Mouse (Mus musculus) lung, embryonic 14.5 days (tissue): Measurements from ENCODE around the gene Krt25. TPM values are rescaled to one million over a fixed set of nuclear protein-coding genes. Genes with fewer than 3 reads are reported as not detected.

Source experiments
- ATAC-seq: fragments of 200-750 bp; cut with Nextera tagmentation; 2 replicates; pipeline ENCODE4 v1.8.0; 2017; ENCODE audit warnings: mild to moderate bottlenecking, moderate TSS enrichment, moderate library complexity; ENCODE audit not compliant: insufficient read depth
- DNase-seq: peaks from one replicate; pipeline ENCODE4 v3.0.0-alpha.2; 2015
- H3K27ac ChIP-seq: fragments of 300-500 bp; sonication (generic); 2 replicates; pipeline ENCODE4 v1.5.1; 2014; ENCODE audit warnings: low read depth, mild to moderate bottlenecking, moderate library complexity
- H3K27me3 ChIP-seq: fragments of 300-500 bp; sonication (generic); 2 replicates; pipeline ENCODE4 v1.6.1; 2014; ENCODE audit warnings: low read length, control low read depth; ENCODE audit not compliant: insufficient read depth
- H3K36me3 ChIP-seq: fragments of 300-500 bp; sonication (generic); 2 replicates; pipeline ENCODE4 v1.6.1; 2014; ENCODE audit warnings: control low read depth; ENCODE audit not compliant: insufficient read depth
- H3K4me1 ChIP-seq: fragments of 300-500 bp; sonication (generic); 2 replicates; pipeline ENCODE4 v1.6.1; 2014; ENCODE audit warnings: antibody characterized with exemption, control low read depth; ENCODE audit not compliant: insufficient read depth
- H3K4me2 ChIP-seq: fragments of 300-500 bp; sonication (generic); 2 replicates; pipeline ENCODE4 v1.6.1; 2014; ENCODE audit warnings: mild to moderate bottlenecking
- H3K4me3 ChIP-seq: fragments of 300-500 bp; sonication (generic); 2 replicates; pipeline ENCODE4 v1.5.1; 2014; ENCODE audit warnings: low read depth, low read length
- H3K9ac ChIP-seq: fragments of 300-500 bp; sonication (generic); 2 replicates; pipeline ENCODE4 v1.6.1; 2014
- H3K9me3 ChIP-seq: fragments of 300-500 bp; sonication (generic); 2 replicates; pipeline ENCODE4 v1.6.1; 2016; ENCODE audit warnings: low read depth, low read length, control low read depth
- CTCF ChIP-seq: IDR thresholded peaks from 2 replicates; pipeline ENCODE4 v1.5.1; 2016; ENCODE audit warnings: antibody characterized with exemption, low read depth
- WGBS: fragments of 180-500 bp; shearing (Covaris S2); extraction: QIAGEN DNeasy Blood & Tissue Kit; methylation state at CpG from one replicate; pipeline ENCODE4 v1.1.7; 2014; 5-methylcytosine and 5-hydroxymethylcytosine counted together
- polyA plus RNA-seq: library from polyadenylated mRNA; unstranded; fragments of >200 nt; fragmentation: Nextera tagmentation; extraction: Ambion mirVana; gene quantifications from 2 replicates; pipeline ENCODE4 v1.2.1, GENCODE M21; 2014

Gene Krt25
- polyA plus RNA-seq, 1 experiment from 2014 or later: not detected

DNA sequence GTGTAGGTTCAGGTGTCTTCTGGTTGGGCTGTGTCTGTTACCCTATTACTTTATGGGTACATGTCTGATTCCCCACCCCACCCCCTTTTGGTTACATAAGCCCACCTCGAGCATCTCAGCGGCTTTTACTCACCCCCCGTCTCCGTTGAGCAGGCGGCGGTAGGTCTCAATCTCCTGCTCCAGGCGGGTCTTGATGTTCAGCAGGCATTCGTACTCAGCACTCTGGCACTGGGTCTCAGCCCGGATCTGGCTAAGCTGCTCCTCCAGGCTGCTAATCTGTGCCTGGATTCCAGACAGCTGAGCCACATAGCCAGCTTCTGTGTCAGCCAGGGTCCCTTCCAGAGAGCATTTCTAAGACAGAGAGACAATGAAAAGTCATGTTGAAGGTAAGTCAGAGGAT is 41.6 kb downstream of the Krt25 start:
- H3K4me3 ChIP-seq: no peak overlapping the region
- ATAC-seq (no peak), DNase-seq (no peak)
- no peak overlapping the region for H3K4me2 ChIP-seq
- 69% methylated on average over 9 of the region's 9 CpGs for WGBS
- no peaks in the 10 kb centered on the region for H3K36me3 ChIP-seq
- no peak overlapping the region for H3K9ac ChIP-seq
- no peaks in the 10 kb centered on the region for H3K9me3 ChIP-seq
- no peak for TF ChIP-seq CTCF
- no peaks in the 10 kb centered on the region for H3K4me1 ChIP-seq
- H3K27me3 ChIP-seq: no peaks in the 10 kb centered on the region
- no peak overlapping the region for H3K27ac ChIP-seq

DNA sequence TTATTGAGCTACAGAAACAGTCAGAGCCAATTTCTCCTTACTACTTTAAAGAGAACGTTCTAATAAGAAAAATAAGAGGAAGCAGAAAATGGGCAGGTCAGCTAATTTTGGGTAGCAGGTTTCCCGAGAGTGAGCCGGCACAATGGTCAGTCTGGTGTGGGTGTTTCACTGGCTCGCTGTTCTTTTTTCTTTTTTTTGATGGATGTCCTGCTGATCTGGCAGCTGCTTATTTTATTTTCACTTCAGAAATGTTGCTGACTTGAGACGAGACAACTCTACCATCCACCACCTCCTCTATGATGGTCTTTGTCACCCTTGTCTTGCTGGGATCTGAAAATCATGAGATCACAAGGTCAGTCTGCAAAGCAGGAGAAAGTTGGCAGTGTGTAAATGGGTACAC is 42.8 kb downstream of the Krt25 start:
- no peak for TF ChIP-seq CTCF
- WGBS: 54% methylated on average over 5 of the region's 5 CpGs
- no peak overlapping the region for H3K9ac ChIP-seq
- no peaks in the 10 kb centered on the region for H3K9me3 ChIP-seq
- no peaks in the 10 kb centered on the region for H3K36me3 ChIP-seq
- H3K27ac ChIP-seq: no peak overlapping the region
- H3K4me3 ChIP-seq: no peak overlapping the region
- no peaks in the 10 kb centered on the region for H3K27me3 ChIP-seq
- no peaks in the 10 kb centered on the region for H3K4me1 ChIP-seq
- no peak for DNase-seq
- no peak for ATAC-seq
- no peak overlapping the region for H3K4me2 ChIP-seq

DNA sequence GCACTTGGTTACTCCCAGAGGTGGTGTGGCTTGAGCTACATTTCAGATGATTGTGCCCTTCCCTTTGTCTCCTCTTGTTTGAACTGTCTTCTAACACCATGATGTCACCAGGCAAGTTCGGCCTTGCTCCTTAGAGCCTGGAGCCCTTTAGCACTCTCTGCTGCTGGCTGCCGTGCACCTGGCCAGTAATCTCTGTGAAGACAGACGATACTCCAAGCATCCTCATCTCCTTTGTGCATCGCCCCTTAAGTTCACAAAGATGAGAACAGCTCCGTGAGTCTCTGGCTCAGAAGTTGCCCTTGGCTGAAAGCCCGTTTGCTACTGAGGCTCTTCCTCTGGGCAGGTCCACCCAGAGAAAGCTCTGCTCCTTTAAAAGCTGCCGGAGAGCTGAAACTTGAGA is 46.0 kb downstream of the Krt25 start:
- H3K9ac ChIP-seq: no peak overlapping the region
- H3K27ac ChIP-seq: no peak overlapping the region
- no peak overlapping the region for H3K4me3 ChIP-seq
- no peaks in the 10 kb centered on the region for H3K27me3 ChIP-seq
- H3K4me2 ChIP-seq: no peak overlapping the region
- no peak for ATAC-seq
- H3K36me3 ChIP-seq: no peaks in the 10 kb centered on the region
- WGBS: 30% methylated on average over 7 of the region's 7 CpGs
- no peaks in the 10 kb centered on the region for H3K9me3 ChIP-seq
- peak; percentile 19 for DNase-seq
- TF ChIP-seq CTCF: no peak
- H3K4me1 ChIP-seq: no peaks in the 10 kb centered on the region

DNA sequence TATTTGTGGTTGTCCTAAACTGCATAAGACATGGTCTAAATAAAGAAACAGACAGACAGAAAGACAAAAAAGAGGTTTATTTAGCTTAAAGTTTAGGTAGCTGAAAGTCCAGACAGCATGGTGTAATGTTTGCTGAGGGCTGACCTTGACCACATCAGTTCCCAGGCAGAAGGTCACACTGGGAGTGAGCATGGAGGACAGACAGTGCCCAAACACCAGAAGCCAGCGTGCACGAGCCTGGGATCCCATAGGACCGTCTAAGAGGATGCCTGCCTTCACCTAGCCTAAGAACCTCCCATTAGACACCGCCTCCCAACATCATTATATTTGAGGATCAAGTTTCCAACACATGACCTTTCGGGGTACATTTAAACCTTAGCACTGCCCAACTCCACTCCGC is 47.1 kb downstream of the Krt25 start:
- Histone ChIP-seq H3K4me1 (no peaks in the 10 kb centered on the region), H3K9ac (no peak overlapping the region), H3K9me3 (no peaks in the 10 kb centered on the region), H3K4me2 (no peak overlapping the region), H3K4me3 (no peak overlapping the region), H3K27ac (no peak overlapping the region), H3K36me3 (no peaks in the 10 kb centered on the region), H3K27me3 (no peaks in the 10 kb centered on the region)
- DNase-seq: no peak
- no peak for TF ChIP-seq CTCF
- ATAC-seq: no peak
- WGBS: 55% methylated on average over 6 of the region's 6 CpGs

DNA sequence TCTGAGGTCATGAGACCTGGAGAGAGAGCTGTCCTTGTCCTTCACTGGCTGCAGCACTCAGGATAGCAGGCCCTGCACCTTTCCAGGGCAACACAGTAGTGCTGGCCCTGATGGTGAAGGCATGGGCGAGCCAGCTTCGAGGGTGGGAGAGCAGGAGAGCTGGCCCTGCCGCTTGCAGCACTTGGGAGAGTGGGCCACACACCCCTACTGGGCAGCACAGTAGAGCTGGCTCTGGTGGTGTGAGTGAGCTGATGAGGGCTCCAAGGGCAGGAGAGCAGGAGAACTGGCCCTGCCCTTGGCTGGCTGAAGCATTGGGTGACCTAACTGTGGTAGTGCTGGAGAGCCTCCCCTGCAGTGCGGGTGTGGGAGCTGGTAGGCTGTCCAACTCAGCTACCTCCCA is 50.0 kb downstream of the Krt25 start:
- Histone ChIP-seq H3K9ac (no peak overlapping the region), H3K27me3 (no peaks in the 10 kb centered on the region), H3K9me3 (no peaks in the 10 kb centered on the region), H3K4me1 (no peaks in the 10 kb centered on the region), H3K27ac (no peak overlapping the region), H3K4me2 (no peak overlapping the region), H3K36me3 (no peaks in the 10 kb centered on the region), H3K4me3 (no peak overlapping the region)
- no peak for ATAC-seq
- WGBS: 70% methylated on average over 4 of the region's 4 CpGs
- DNase-seq: no peak
- TF ChIP-seq CTCF: no peak

DNA sequence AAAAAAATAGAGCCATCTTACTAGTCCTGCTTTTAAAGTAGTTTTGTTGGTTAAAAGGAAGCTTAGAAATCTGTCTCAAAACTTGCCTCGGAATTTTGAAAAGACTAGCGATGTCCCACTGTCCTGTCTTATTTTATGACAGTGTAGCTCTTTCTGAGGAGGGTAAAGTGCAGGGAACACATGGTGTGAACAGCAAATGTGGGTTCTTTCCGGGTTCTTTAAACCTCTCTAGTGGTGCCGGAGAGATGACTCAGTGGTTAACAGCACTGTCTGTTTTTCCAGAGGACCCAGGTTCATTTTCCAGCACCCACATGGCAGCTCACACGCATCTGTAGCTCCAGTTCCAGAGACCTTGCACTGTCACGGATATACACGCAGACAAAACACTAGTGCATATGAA is 53.6 kb downstream of the Krt25 start:
- H3K4me1 ChIP-seq: no peaks in the 10 kb centered on the region
- H3K4me2 ChIP-seq: no peak overlapping the region
- H3K9me3 ChIP-seq: no peaks in the 10 kb centered on the region
- H3K4me3 ChIP-seq: no peak overlapping the region
- no peaks in the 10 kb centered on the region for H3K36me3 ChIP-seq
- H3K27ac ChIP-seq: no peak overlapping the region
- no peak for TF ChIP-seq CTCF
- DNase-seq (no peak), ATAC-seq (no peak)
- no peak overlapping the region for H3K9ac ChIP-seq
- no peaks in the 10 kb centered on the region for H3K27me3 ChIP-seq
- 67% methylated on average over 7 of the region's 7 CpGs for WGBS

DNA sequence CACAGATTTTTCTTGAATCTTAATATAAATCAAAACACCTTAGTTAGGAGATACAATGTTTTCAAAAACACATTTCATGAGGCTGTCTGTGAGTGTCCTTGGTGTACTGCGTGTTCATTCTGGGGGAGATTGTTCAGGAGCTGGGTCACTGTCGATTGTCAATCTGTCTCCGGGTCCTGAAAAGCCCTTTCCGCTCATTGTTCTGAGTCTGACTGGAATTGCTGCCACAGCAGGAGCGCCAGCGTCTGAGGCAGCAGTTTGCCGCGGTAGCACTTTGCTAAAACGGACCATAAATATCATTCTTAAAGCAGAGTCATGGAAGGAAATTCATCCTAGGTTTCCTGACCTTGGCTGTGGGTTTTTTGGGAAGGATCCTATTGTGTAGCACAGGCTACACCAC is 57.0 kb downstream of the Krt25 start:
- no peak for ATAC-seq
- H3K9ac ChIP-seq: no peak overlapping the region
- H3K27ac ChIP-seq: no peak overlapping the region
- no peaks in the 10 kb centered on the region for H3K36me3 ChIP-seq
- 55% methylated on average over 9 of the region's 9 CpGs for WGBS
- no peaks in the 10 kb centered on the region for H3K4me1 ChIP-seq
- H3K4me2 ChIP-seq: no peak overlapping the region
- H3K4me3 ChIP-seq: no peak overlapping the region
- TF ChIP-seq CTCF: no peak
- DNase-seq: peak; percentile 19
- no peaks in the 10 kb centered on the region for H3K27me3 ChIP-seq
- H3K9me3 ChIP-seq: no peaks in the 10 kb centered on the region

Other genes starting within 250 kb of the Krt25 start
- 0.39 and 0.47 TPM in 2 replicates for gene Tns4, start 233.6 kb downstream of the Krt25 start, polyA plus RNA-seq
- gene Ccr7, start 167.9 kb downstream of the Krt25 start, polyA plus RNA-seq: 0.30 and 0.45 TPM in 2 replicates
- 170 and 189 TPM in 2 replicates for gene Smarce1, start 91.9 kb downstream of the Krt25 start, polyA plus RNA-seq
- 0.05 and 0.14 TPM in 2 replicates for gene Krt222, start 78.9 kb downstream of the Krt25 start, polyA plus RNA-seq
- not detected in 2 replicates for gene Krt24, start 37.7 kb downstream of the Krt25 start, polyA plus RNA-seq
- not detected in 2 replicates for gene Krt26, start 15.0 kb upstream of the Krt25 start, polyA plus RNA-seq
- not detected in 2 replicates for gene Krt27, start 28.2 kb upstream of the Krt25 start, polyA plus RNA-seq
- gene Krt28, start 52.0 kb upstream of the Krt25 start, polyA plus RNA-seq: 0.29 TPM in 1 of 2 replicates, not detected in the other
- 24.5 and 24.6 TPM in 2 replicates for gene Krt10, start 66.4 kb upstream of the Krt25 start, polyA plus RNA-seq
- not detected in 2 replicates for gene Krt12, start 99.3 kb upstream of the Krt25 start, polyA plus RNA-seq
- gene Krt20, start 115.2 kb upstream of the Krt25 start, polyA plus RNA-seq: 0.28 and 0.42 TPM in 2 replicates
- 4.0 and 4.4 TPM in 2 replicates for gene Krt23, start 170.2 kb upstream of the Krt25 start, polyA plus RNA-seq
- gene Krt39, start 198.4 kb upstream of the Krt25 start, polyA plus RNA-seq: not detected in 2 replicates
- 0.17 TPM in 1 of 2 replicates, not detected in the other for gene Krt40, start 220.2 kb upstream of the Krt25 start, polyA plus RNA-seq
- not detected in 2 replicates for gene Krtap3-3, start 227.9 kb upstream of the Krt25 start, polyA plus RNA-seq
- gene Krtap3-2, start 233.9 kb upstream of the Krt25 start, polyA plus RNA-seq: not detected in 2 replicates
- not detected in 2 replicates for gene Gm11939, start 236.5 kb upstream of the Krt25 start, polyA plus RNA-seq
- gene Krtap3-1, start 243.7 kb upstream of the Krt25 start, polyA plus RNA-seq: not detected in 2 replicates